Mouse (Mus musculus): ENCODE results near the gene Mxi1. TPM values are rescaled to one million over a fixed set of nuclear protein-coding genes. Genes with fewer than 3 reads are reported as not detected.

Mxi1 gene
- 48.5 TPM for polyA plus RNA-seq (2014; fragmentation: Illumina TruSeq; extraction: RNeasy Lipid Tissue Mini Kit (QIAGEN cat#74804))

DNA sequence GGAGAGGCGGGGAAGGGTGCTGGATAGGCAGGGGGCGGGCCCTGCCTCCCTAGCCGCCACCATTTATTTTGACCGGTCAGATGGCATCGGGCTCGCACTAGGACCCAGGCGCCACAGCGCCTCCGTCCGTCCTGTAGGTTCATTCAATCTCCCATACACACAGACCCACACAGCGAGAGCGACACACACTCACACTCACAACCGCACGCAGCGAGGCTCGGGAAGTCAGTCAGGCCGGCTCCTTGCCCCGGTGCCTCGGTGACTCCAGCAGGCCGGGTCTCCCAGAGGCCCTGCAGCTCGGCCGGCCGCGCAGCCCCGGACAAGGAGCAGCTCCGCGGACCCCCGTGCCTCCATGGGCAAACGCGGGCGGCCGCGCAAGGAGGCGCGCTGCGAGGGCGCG lies at the start of gene Mxi1:
TSS of gene Mxi1 (plus strand) at position 171 of the 400 bp plus-strand sequence.

DNA sequence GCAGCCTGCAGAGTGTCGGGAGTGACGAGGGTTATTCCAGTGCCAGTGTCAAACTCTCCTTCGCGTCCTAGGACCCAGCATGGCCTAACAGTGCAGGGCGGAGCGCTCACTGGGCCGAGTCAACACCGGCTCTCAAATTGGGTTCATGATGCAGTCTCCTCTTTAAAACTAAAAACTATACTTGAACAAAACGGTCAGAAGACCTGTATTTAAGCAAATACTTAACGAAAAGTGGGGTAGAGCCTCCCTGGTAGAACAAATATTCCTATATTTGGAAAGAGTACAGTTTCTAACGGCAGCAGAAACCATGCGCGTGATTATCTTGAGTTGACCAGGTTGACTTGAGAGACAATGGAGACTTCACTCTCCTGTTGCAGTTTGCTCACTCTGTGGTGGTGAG lies 61.3 kb downstream of the Mxi1 start, which contains the start of gene Gm10197:
TSS of gene Gm10197 (minus strand) at position 101 of the 400 bp plus-strand sequence.

GRCm38 (mm10) chr19:53390495-53391007 lies 80.2 kb downstream of the Mxi1 start, which contains the start of gene Smndc1:
Smndc1 (minus strand) TSS chr19:53390578.

Other genes starting within 250 kb of the Mxi1 start
- 83.6 TPM for gene Add3, start 170.1 kb upstream of the Mxi1 start, polyA plus RNA-seq (2014; fragmentation: Illumina TruSeq; extraction: RNeasy Lipid Tissue Mini Kit (QIAGEN cat#74804))
- gene Gm10197, start 61.2 kb downstream of the Mxi1 start, polyA plus RNA-seq (2014; fragmentation: Illumina TruSeq; extraction: RNeasy Lipid Tissue Mini Kit (QIAGEN cat#74804)), result not detected
- gene Smndc1, start 80.1 kb downstream of the Mxi1 start, polyA plus RNA-seq (2014; fragmentation: Illumina TruSeq; extraction: RNeasy Lipid Tissue Mini Kit (QIAGEN cat#74804)), result 111 TPM
- gene Dusp5, start 218.6 kb downstream of the Mxi1 start, polyA plus RNA-seq (2014; fragmentation: Illumina TruSeq; extraction: RNeasy Lipid Tissue Mini Kit (QIAGEN cat#74804)), result 4.4 TPM